21 mouse cellular contexts compared by ENCODE assay signal in genomic region chr4:126018966-126019538, GRCm38 (mm10). TPM values are rescaled to one million over a fixed set of nuclear protein-coding genes. Genes with fewer than 3 reads are reported as not detected.
A peak's percentile ranks its signal among the peaks of the same experiment; 100 is the strongest.
DNase-seq lines count a peak whose midpoint lies in the region; ATAC-seq lines count a peak whose summit lies in the region.
"Had no signal": no experiment of that assay in that cellular context is flagged by ENCODE, and none has a peak within 500 bp of the region (broad histone marks: within the 10 kb centered on the region; RNA-seq: fewer than 3 reads in every experiment).

No protein-coding gene starts in this region.

- H3K4me1 ChIP-seq in brown adipose tissue, adult 24 weeks (ENCODE audit: control insufficient read depth, insufficient read depth, insufficient read length, low read length) = no peaks in the 10 kb centered on the region
- H3K4me1 ChIP-seq: forebrain, embryonic 12.5 days; megakaryocyte, embryonic 14.5 days; neural tube, embryonic 13.5 days had no signal

- no peak overlapping the region for H3K4me3 ChIP-seq in brown adipose tissue, adult 24 weeks (ENCODE audit: insufficient read depth, low read depth, low read length)
- H3K4me3 ChIP-seq: forebrain, embryonic 12.5 days; megakaryocyte, embryonic 14.5 days; neural tube, embryonic 13.5 days had no signal

- intact Hi-C loops in heart, postnatal 25 days (cut with DNase I) = no loop called here

- ATAC-seq in monocyte, adult 5-6 weeks (replicated peaks; ENCODE audit: insufficient number of reproducible peaks, low FRiP score, low TSS enrichment, poor library complexity, severe bottlenecking) = peak; percentile 85
- ATAC-seq: hindbrain, postnatal 0 days had no signal

- peak; percentile 5 to 44 for DNase-seq in heart, adult 9 months (ENCODE audit: low spot score in 2 of 2)
- DNase-seq in heart, postnatal 25 days (ENCODE audit: low spot score) = no peak
- peak; percentile 49 for DNase-seq in lung, postnatal 25 days (ENCODE audit: low spot score)
- no peak for DNase-seq in lung, postnatal 14 days
- no peak for DNase-seq in adrenal gland, postnatal 4 days (ENCODE audit: low spot score in 2 of 2)
- no peak for DNase-seq in left cerebral cortex, adult 8-10 months (ENCODE audit: low spot score in 2 of 2)
- DNase-seq: adrenal gland, postnatal 14 days; cerebellum, postnatal 14 days; gastrocnemius, postnatal 25 days; kidney, adult 18-20 months; kidney, postnatal 4 days; left cerebral cortex, postnatal 4 days; thymus, postnatal 14 days had no signal

- H3K27ac ChIP-seq in brown adipose tissue, adult 24 weeks (replicated peaks; ENCODE audit: low read depth, low read length) = 0 out of 2 replicates have a peak overlapping the region, but pooled peaks have one; percentile 27
- H3K27ac ChIP-seq: forebrain, embryonic 12.5 days; hindbrain, postnatal 0 days; liver, embryonic 14.5 days; neural tube, embryonic 13.5 days; stomach, postnatal 0 days had no signal

RNA-seq across cellular contexts. Expression of gene Csf3r, which starts 5.3 kb away (rescaled TPM):
- under 1 TPM; 0.84 to 0.91 TPM for total RNA-seq in heart, postnatal 25 days (2021)
- 1.5 and 1.9 TPM in 2 replicates for polyA plus RNA-seq in brown adipose tissue, adult 24 weeks (2012; ENCODE audit: insufficient read depth, insufficient read length, missing spikeins)
- 57.1 to 78.5 TPM (median 70.8 TPM) in 3 replicates for total RNA-seq in monocyte, adult 5-6 weeks (2017)
- 1 to 10 TPM; 2.0 to 2.3 TPM for total RNA-seq in adrenal gland, postnatal 4 days (2021)
- 10 to 100 TPM in 2 of 4 experiments, 1 to 10 TPM in 2; 4.4 to 24.6 (median 11.5) TPM for total RNA-seq in left cerebral cortex, adult 8-10 months (2022)

RNA-seq across cellular contexts. Expression of gene Mrps15, which starts 27.7 kb away (rescaled TPM):
- total RNA-seq in heart, postnatal 25 days (2021) = 10 to 100 TPM; 81.2 to 83.1 TPM
- polyA plus RNA-seq in brown adipose tissue, adult 24 weeks (2012; ENCODE audit: insufficient read depth, insufficient read length, missing spikeins) = 275 and 283 TPM in 2 replicates
- total RNA-seq in monocyte, adult 5-6 weeks (2017) = 20.1 to 47.3 TPM (median 29.8 TPM) in 3 replicates
- total RNA-seq in adrenal gland, postnatal 4 days (2021) = 10 to 100 TPM; 72.5 to 73.9 TPM
- 10 to 100 TPM; 47.9 to 55.3 (median 51.5) TPM for total RNA-seq in left cerebral cortex, adult 8-10 months (2022)

RNA-seq across cellular contexts. Expression of gene Oscp1, which starts 39.3 kb away (rescaled TPM):
- total RNA-seq in heart, postnatal 25 days (2021) = 1 to 10 TPM; 1.1 to 1.7 TPM
- polyA plus RNA-seq in brown adipose tissue, adult 24 weeks (2012; ENCODE audit: insufficient read depth, insufficient read length, missing spikeins) = 16.3 and 26.3 TPM in 2 replicates
- 0.10 to 0.21 TPM (median 0.19 TPM) in 3 replicates for total RNA-seq in monocyte, adult 5-6 weeks (2017)
- total RNA-seq in adrenal gland, postnatal 4 days (2021) = 10 to 100 TPM; 12.3 to 15.7 TPM
- total RNA-seq in left cerebral cortex, adult 8-10 months (2022) = 10 to 100 TPM; 56.3 to 72.2 (median 62.4) TPM

Comparison
In these comparisons a context has a peak if more than half of its experiments do, and no peak if none do; other contexts are left out.
1. DNase-seq: peak in heart, adult 9 months (2 of 2) and lung, postnatal 25 days (single experiment); none in heart, postnatal 25 days (single experiment), lung, postnatal 14 days (single experiment), adrenal gland, postnatal 4 days (0 of 2) and left cerebral cortex, adult 8-10 months (0 of 2).
2. RNA of gene Oscp1, which starts 39.3 kb away (total RNA-seq): 56.3 to 72.2 TPM in left cerebral cortex, adult 8-10 months and 12.3 to 15.7 TPM in adrenal gland, postnatal 4 days; 1.1 to 1.7 TPM in heart, postnatal 25 days and 0.10 to 0.21 TPM in monocyte, adult 5-6 weeks; every median in the first group is over 4 times any median in the second.